Mouse (Mus musculus) kidney, postnatal 10 days (tissue): Measurements from ENCODE around the gene Trim37.

Experiments used
- DNase-seq: peaks from one replicate; pipeline ENCODE4 v3.0.0; 2021; ENCODE audit warnings: mixed read lengths

Gene Trim37

GRCm38 (mm10) chr11:87126824-87127816 lies at the start of gene Trim37:
Gene Trim37, plus strand, starts transcription at chr11:87127077.
- DNase-seq: peak; percentile 91

GRCm38 (mm10) chr11:87083712-87084111 lies 43.2 kb upstream of the Trim37 start:
- DNase-seq: no peak

- no peak for DNase-seq
These were observed 41.4 kb upstream of the Trim37 start for GRCm38 (mm10) chr11:87085461-87085860.

- DNase-seq: peak; percentile 89
These were observed 40.4 kb upstream of the Trim37 start, which contains the start of gene Smg8 for GRCm38 (mm10) chr11:87086290-87086984. Gene Smg8, minus strand, starts transcription at chr11:87086774.

- DNase-seq: no peak
These were observed 39.7 kb upstream of the Trim37 start for GRCm38 (mm10) chr11:87087142-87087541.

GRCm38 (mm10) chr11:87108409-87108754 lies 18.5 kb upstream of the Trim37 start, which contains the start of gene Prr11:
Gene Prr11, minus strand, starts transcription at chr11:87108708.
- DNase-seq: no peak

GRCm38 (mm10) chr11:87108755-87109518 lies 17.9 kb upstream of the Trim37 start, which contains the start of gene Ska2:
Gene Ska2, plus strand, starts transcription at chr11:87109234.
- DNase-seq: peak; percentile 97

GRCm38 (mm10) chr11:87109519-87110171 lies 17.2 kb upstream of the Trim37 start:
- peak; percentile 56 for DNase-seq

GRCm38 (mm10) chr11:87110172-87110909 lies 16.5 kb upstream of the Trim37 start:
- no peak for DNase-seq

GRCm38 (mm10) chr11:87121864-87122263 lies 5.0 kb upstream of the Trim37 start:
- DNase-seq: no peak

- no peak for DNase-seq
These were observed 1.3 kb upstream of the Trim37 start for GRCm38 (mm10) chr11:87125562-87125961.

- DNase-seq: no peak
These were observed 525 bp upstream of the Trim37 start for GRCm38 (mm10) chr11:87126281-87126823.

- no peak for DNase-seq
These were observed 9.4 kb downstream of the Trim37 start for GRCm38 (mm10) chr11:87136233-87136632.

GRCm38 (mm10) chr11:87158012-87158411 lies 31.1 kb downstream of the Trim37 start:
- DNase-seq: no peak

- DNase-seq: no peak
These were observed 35.8 kb downstream of the Trim37 start for GRCm38 (mm10) chr11:87162687-87163086.

- no peak for DNase-seq
These were observed 36.9 kb downstream of the Trim37 start for GRCm38 (mm10) chr11:87163751-87164150.

GRCm38 (mm10) chr11:87173625-87174024 lies 46.7 kb downstream of the Trim37 start:
- DNase-seq: peak; percentile 7

- DNase-seq: no peak
These were observed 48.2 kb downstream of the Trim37 start for GRCm38 (mm10) chr11:87175031-87175430.

- DNase-seq: no peak
These were observed 85.4 kb downstream of the Trim37 start for GRCm38 (mm10) chr11:87212313-87212712.

- DNase-seq: peak; percentile 29
These were observed 95.8 kb downstream of the Trim37 start for GRCm38 (mm10) chr11:87222686-87223085.

- no peak for DNase-seq
These were observed 100.2 kb downstream of the Trim37 start for GRCm38 (mm10) chr11:87227056-87227455.
